Mouse (Mus musculus): ENCODE data around the gene Olfr1489. TPM values are rescaled to one million over a fixed set of nuclear protein-coding genes. Genes with fewer than 3 reads are reported as not detected.
"Not testable (repeated sequence)": the region's sequence is repeated elsewhere in the genome, so short reads cannot be mapped to it uniquely, and the experiment has no call there.

The Olfr1489 gene
- polyA plus RNA-seq (2015; fragmentation: Nextera tagmentation; extraction: Ambion mirVana) = not detected in 2 replicates

DNA sequence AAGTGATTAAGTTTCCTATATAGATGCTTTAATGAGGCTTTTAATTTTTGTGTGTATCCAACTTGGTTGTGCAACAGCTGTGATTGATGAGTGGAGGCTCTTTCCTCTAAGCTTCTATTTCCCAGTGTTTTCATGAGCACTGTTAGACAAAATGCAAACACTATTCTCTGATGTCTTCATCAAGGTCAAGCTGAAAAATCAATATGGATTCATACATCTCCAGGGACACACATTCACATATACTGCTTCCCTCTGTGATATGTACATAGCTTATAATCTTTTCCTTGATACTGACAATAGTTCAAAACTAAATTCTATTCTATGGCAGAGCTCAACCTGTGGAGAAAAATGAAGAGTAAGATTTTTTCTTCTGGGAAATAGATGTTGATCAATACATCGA lies at the start of gene Olfr1489:
Gene Olfr1489 (plus strand): TSS at position 301 of the 400 bp plus-strand sequence.
- H3K9me3 ChIP-seq = 0 out of 2 replicates have a peak, but pooled peaks cover 18% of the 10 kb centered on the region
- H3K4me3 ChIP-seq = no peak within 1 kb of the TSS
- no peak for ATAC-seq (ENCODE audit: low FRiP score, low read depth)
- H3K9ac ChIP-seq = no peak within 1 kb of the TSS
- no peaks in the 10 kb centered on the region for H3K36me3 ChIP-seq
- no peaks in the 10 kb centered on the region for H3K4me1 ChIP-seq (replicated peaks)
- H3K27ac ChIP-seq (replicated peaks) = no peak within 1 kb of the TSS
- 85% methylated on average over 1 of the region's 1 CpGs for WGBS
- no peak within 1 kb of the TSS for H3K4me2 ChIP-seq
- no peaks in the 10 kb centered on the region for H3K27me3 ChIP-seq

DNA sequence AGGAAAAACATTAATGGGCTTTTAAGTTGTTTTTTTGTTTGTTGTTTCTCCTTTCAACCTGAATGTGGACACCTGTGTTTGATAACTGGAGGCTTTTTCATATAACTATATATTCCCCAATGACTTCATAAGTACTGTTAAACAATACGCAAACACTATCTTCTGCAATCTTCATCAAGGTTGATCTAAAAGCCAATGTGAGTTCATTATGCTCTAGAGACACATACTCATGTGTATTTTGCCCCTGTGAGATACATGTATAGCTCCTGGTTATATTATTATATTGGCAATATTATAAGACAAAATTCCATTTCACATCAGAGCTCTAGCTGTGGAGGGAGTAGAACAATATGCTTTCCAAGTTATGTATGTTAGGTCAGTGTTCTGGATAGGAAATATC lies 48.2 kb upstream of the Olfr1489 start, which contains the start of gene Olfr1484:
Gene Olfr1484 (plus strand): TSS at position 301 of the 400 bp plus-strand sequence.
- H3K27ac ChIP-seq (replicated peaks) = no peak within 1 kb of the TSS
- no peak for ATAC-seq (ENCODE audit: low FRiP score, low read depth)

DNA sequence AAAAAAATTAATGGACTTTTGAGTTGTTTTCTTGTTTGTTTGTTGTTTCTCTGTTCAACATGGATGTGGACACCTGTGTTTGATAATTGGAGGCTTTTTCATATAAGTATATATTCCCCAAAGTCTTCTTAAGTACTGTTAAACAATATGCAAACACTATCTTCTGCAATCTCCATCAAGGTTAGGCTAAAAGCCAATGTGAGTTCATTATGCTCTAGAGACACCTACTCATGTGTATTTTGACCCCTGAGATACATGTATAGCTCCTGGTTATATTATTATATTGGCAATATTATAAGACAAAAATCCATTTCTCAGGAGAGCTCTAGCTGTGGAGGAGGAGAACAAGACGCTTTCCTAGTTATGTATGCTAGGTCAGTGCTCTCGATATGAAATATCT lies 14.3 kb upstream of the Olfr1489 start, which contains the start of gene Olfr1487:
Gene Olfr1487 (plus strand): TSS at position 301 of the 400 bp plus-strand sequence.
- not testable (repeated sequence) for H3K4me1 ChIP-seq (replicated peaks); H3K4me2 ChIP-seq; H3K4me3 ChIP-seq; H3K27ac ChIP-seq (replicated peaks); H3K27me3 ChIP-seq; H3K9ac ChIP-seq; H3K9me3 ChIP-seq; H3K36me3 ChIP-seq; ATAC-seq (ENCODE audit: low FRiP score, low read depth)
- 92% methylated on average over 2 of the region's 2 CpGs for WGBS

More for the DNA sequence above, 48.2 kb upstream of the Olfr1489 start, which contains the start of gene Olfr1484:
- Histone ChIP-seq H3K4me2 (no peak within 1 kb of the TSS), H3K36me3 (no peaks in the 10 kb centered on the region), H3K27me3 (no peaks in the 10 kb centered on the region), H3K4me1 (replicated peaks) (no peaks in the 10 kb centered on the region), H3K9ac (no peak within 1 kb of the TSS), H3K9me3 (no peaks in the 10 kb centered on the region), H3K4me3 (no peak within 1 kb of the TSS)
- 82% methylated on average over 1 of the region's 1 CpGs for WGBS

DNA sequence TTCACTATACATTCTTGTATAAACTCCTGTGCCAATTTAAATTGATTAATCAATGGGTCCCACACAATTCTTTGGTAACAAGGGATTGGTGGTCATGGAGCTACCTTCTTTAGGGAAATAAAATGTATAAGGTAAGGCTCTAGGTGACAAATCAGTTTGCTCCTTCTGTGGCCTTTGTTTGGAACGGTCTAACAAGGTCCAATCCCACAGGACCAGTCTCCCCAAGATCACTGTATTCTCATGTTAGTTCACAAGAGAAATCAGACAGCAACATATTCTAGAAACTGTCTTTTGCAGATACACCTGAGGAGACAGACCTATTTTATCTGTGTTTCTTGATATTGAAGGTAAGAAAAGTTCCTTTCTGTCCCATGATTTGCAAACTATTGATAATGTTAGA lies 19.4 kb downstream of the Olfr1489 start, which contains the start of gene Olfr1490:
Gene Olfr1490 (plus strand): TSS at position 301 of the 400 bp plus-strand sequence.
- Histone ChIP-seq H3K27ac (replicated peaks) (no peak within 1 kb of the TSS), H3K9me3 (no peaks in the 10 kb centered on the region), H3K4me2 (no peak within 1 kb of the TSS), H3K36me3 (no peaks in the 10 kb centered on the region), H3K27me3 (no peaks in the 10 kb centered on the region), H3K4me3 (no peak within 1 kb of the TSS), H3K9ac (no peak within 1 kb of the TSS), H3K4me1 (replicated peaks) (no peaks in the 10 kb centered on the region)
- no peak for ATAC-seq (ENCODE audit: low FRiP score, low read depth)
- 71% methylated on average over 1 of the region's 1 CpGs for WGBS

Small RNA genes lying within 50 kb of the gene (microRNA-seq; reads per million reads assigned to microRNA genes)
- gene Gm22323 = not detected
- not detected for gene Gm23931

Other genes with a start within 250 kb of the Olfr1489 start
- not detected in 2 replicates for gene Olfr1469, start 223.8 kb upstream of the Olfr1489 start, polyA plus RNA-seq (2015; fragmentation: Nextera tagmentation; extraction: Ambion mirVana)
- gene Olfr1471, start 188.2 kb upstream of the Olfr1489 start, polyA plus RNA-seq (2015; fragmentation: Nextera tagmentation; extraction: Ambion mirVana) = not detected in 2 replicates
- gene Olfr1472, start 175.5 kb upstream of the Olfr1489 start, polyA plus RNA-seq (2015; fragmentation: Nextera tagmentation; extraction: Ambion mirVana) = not detected in 2 replicates
- gene Olfr1474, start 162.1 kb upstream of the Olfr1489 start, polyA plus RNA-seq (2015; fragmentation: Nextera tagmentation; extraction: Ambion mirVana) = not detected in 2 replicates
- not detected in 2 replicates for gene Olfr1475, start 151.4 kb upstream of the Olfr1489 start, polyA plus RNA-seq (2015; fragmentation: Nextera tagmentation; extraction: Ambion mirVana)
- not detected in 2 replicates for gene Olfr1477, start 131.1 kb upstream of the Olfr1489 start, polyA plus RNA-seq (2015; fragmentation: Nextera tagmentation; extraction: Ambion mirVana)
- not detected in 2 replicates for gene Olfr1480, start 103.7 kb upstream of the Olfr1489 start, polyA plus RNA-seq (2015; fragmentation: Nextera tagmentation; extraction: Ambion mirVana)
- not detected in 2 replicates for gene Olfr1484, start 48.1 kb upstream of the Olfr1489 start, polyA plus RNA-seq (2015; fragmentation: Nextera tagmentation; extraction: Ambion mirVana)
- not detected in 2 replicates for gene Olfr1487, start 14.2 kb upstream of the Olfr1489 start, polyA plus RNA-seq (2015; fragmentation: Nextera tagmentation; extraction: Ambion mirVana)
- not detected in 2 replicates for gene Olfr1490, start 19.5 kb downstream of the Olfr1489 start, polyA plus RNA-seq (2015; fragmentation: Nextera tagmentation; extraction: Ambion mirVana)
- gene Olfr1491, start 65.6 kb downstream of the Olfr1489 start, polyA plus RNA-seq (2015; fragmentation: Nextera tagmentation; extraction: Ambion mirVana) = not detected in 2 replicates
- gene Olfr1493-ps1, start 91.7 kb downstream of the Olfr1489 start, polyA plus RNA-seq (2015; fragmentation: Nextera tagmentation; extraction: Ambion mirVana) = not detected in 2 replicates
- gene Olfr1494, start 108.1 kb downstream of the Olfr1489 start, polyA plus RNA-seq (2015; fragmentation: Nextera tagmentation; extraction: Ambion mirVana) = not detected in 2 replicates
- not detected in 2 replicates for gene Olfr1495, start 133.0 kb downstream of the Olfr1489 start, polyA plus RNA-seq (2015; fragmentation: Nextera tagmentation; extraction: Ambion mirVana)
- gene Olfr1496, start 146.3 kb downstream of the Olfr1489 start, polyA plus RNA-seq (2015; fragmentation: Nextera tagmentation; extraction: Ambion mirVana) = not detected in 2 replicates
- not detected in 2 replicates for gene Olfr1497, start 166.6 kb downstream of the Olfr1489 start, polyA plus RNA-seq (2015; fragmentation: Nextera tagmentation; extraction: Ambion mirVana)
- not detected in 2 replicates for gene Olfr1499, start 187.8 kb downstream of the Olfr1489 start, polyA plus RNA-seq (2015; fragmentation: Nextera tagmentation; extraction: Ambion mirVana)
- not detected in 2 replicates for gene Olfr1500, start 198.9 kb downstream of the Olfr1489 start, polyA plus RNA-seq (2015; fragmentation: Nextera tagmentation; extraction: Ambion mirVana)
- not detected in 2 replicates for gene Olfr1501, start 219.1 kb downstream of the Olfr1489 start, polyA plus RNA-seq (2015; fragmentation: Nextera tagmentation; extraction: Ambion mirVana)
- not detected in 2 replicates for gene Olfr1502, start 230.2 kb downstream of the Olfr1489 start, polyA plus RNA-seq (2015; fragmentation: Nextera tagmentation; extraction: Ambion mirVana)